Mouse (Mus musculus): ENCODE data around the gene Sfxn5.

DNA sequence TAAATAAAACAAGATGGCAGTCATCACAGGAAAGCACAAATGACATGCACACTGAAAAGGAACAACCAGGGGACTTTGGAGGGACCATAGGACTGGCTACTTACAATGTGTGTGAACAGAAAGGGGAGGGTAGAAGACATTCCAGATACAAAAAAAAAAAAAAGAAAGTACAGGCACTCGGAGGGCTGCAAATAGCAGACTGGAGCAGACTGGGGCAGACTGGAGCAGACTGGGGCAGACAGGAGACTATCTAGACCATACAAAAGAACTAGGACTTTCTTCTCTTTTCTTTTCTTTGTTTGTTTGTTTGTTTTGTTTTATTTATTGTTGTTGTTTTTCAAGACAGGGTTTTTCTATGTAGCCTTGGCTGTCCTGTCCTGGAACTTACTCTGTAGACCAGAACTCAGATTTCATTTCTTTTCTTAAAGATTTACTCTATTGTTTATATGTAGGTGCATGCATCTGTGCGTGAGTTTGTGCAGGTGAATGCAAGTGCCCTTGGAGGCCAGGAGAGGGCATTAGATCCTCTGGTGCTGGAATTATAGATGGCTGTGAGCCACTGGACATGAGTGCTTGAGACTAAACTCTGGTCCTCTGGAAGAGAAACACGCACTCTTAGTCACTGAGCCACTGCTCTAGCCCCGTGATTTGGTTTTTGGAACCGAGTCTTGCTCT, 30.1 kb upstream of the Sfxn5 start:
- TF ChIP-seq TAL1 (IDR thresholded peaks at IDR 0.05; ENCODE audit: low read length) (no peak), MAZ (IDR thresholded peaks at IDR 0.05; ENCODE audit: low read depth, low read length) (no peak)
